Mouse (Mus musculus): ENCODE results near the gene Rnf212b. TPM values are rescaled to one million over a fixed set of nuclear protein-coding genes. Genes with fewer than 3 reads are reported as not detected.

The Rnf212b gene
- total RNA-seq, 1 experiment, result 1.9 TPM

- Histone ChIP-seq H3K4me1 (ENCODE audit: control insufficient read depth in 2 of 2, insufficient read depth in 2 of 2, low read length in 2 of 2, poor library complexity in 1 of 2) (peaks cover 0 to 3% of the 10 kb centered on the region in 2 experiments; a peak in 2 of 4 replicates), H3K9me3 (ENCODE audit: control insufficient read depth, insufficient read depth, low read depth, low read length) (no peaks in the 10 kb centered on the region), H3K27ac (ENCODE audit: insufficient read depth, low read depth, low read length, poor library complexity, severe bottlenecking) (peak overlapping the region; percentile 33; the same call in 1 of the 2 replicates), H3K4me3 (ENCODE audit: insufficient read depth in 1 of 2, low read depth in 1 of 2, low read length in 2 of 2, poor library complexity in 1 of 2, severe bottlenecking in 1 of 2) (peak overlapping the region; percentile 95 to 97), H3K9ac (ENCODE audit: insufficient read depth, low read depth, low read length, poor library complexity, severe bottlenecking) (peak overlapping the region; percentile 93), H3K36me3 (ENCODE audit: control insufficient read depth, insufficient read depth, low read length, poor library complexity, severe bottlenecking) (no peaks in the 10 kb centered on the region)
- TF ChIP-seq MAFK (IDR thresholded peaks at IDR 0.05; ENCODE audit: insufficient read depth, low read depth, low read length) (no peak), ZNF384 (IDR thresholded peaks at IDR 0.05; ENCODE audit: low read depth, low read length) (peak; percentile 67), HCFC1 (IDR thresholded peaks at IDR 0.05; ENCODE audit: borderline replicate concordance, insufficient read depth, low read length) (no peak), ZC3H11A (IDR thresholded peaks at IDR 0.05; ENCODE audit: borderline replicate concordance, low read depth, low read length) (no peak), CHD2 (IDR thresholded peaks at IDR 0.05; ENCODE audit: low read depth, low read length) (no peak)
- in situ Hi-C loops (cut with MboI; ENCODE audit: low sequenced_read_pairs in 2 of 2, unreplicated experiment in 2 of 2), result no loop called here
- DNase-seq (ENCODE audit: low read depth, low spot score), result no peak
Measured at GRCm38 (mm10) chr14:54875844-54876538, 62.0 kb downstream of the Rnf212b start.

GRCm38 (mm10) chr14:54876539-54877047, 62.7 kb downstream of the Rnf212b start:
- DNase-seq (ENCODE audit: low read depth, low spot score), result peak; percentile 86
- in situ Hi-C loops (cut with MboI; ENCODE audit: low sequenced_read_pairs in 2 of 2, unreplicated experiment in 2 of 2), result no loop called here
- Histone ChIP-seq H3K4me1 (ENCODE audit: control insufficient read depth in 2 of 2, insufficient read depth in 2 of 2, low read length in 2 of 2, poor library complexity in 1 of 2) (peaks cover 0 to 3% of the 10 kb centered on the region in 2 experiments; a peak in 2 of 4 replicates), H3K27ac (ENCODE audit: insufficient read depth, low read depth, low read length, poor library complexity, severe bottlenecking) (0 out of 2 replicates have a peak overlapping the region, but pooled peaks have one; percentile 33), H3K9ac (ENCODE audit: insufficient read depth, low read depth, low read length, poor library complexity, severe bottlenecking) (peak overlapping the region; percentile 93), H3K9me3 (ENCODE audit: control insufficient read depth, insufficient read depth, low read depth, low read length) (no peaks in the 10 kb centered on the region), H3K36me3 (ENCODE audit: control insufficient read depth, insufficient read depth, low read length, poor library complexity, severe bottlenecking) (no peaks in the 10 kb centered on the region), H3K4me3 (ENCODE audit: insufficient read depth in 1 of 2, low read depth in 1 of 2, low read length in 2 of 2, poor library complexity in 1 of 2, severe bottlenecking in 1 of 2) (peak overlapping the region; percentile 95 to 97)
- TF ChIP-seq CHD2 (IDR thresholded peaks at IDR 0.05; ENCODE audit: low read depth, low read length) (no peak), MAFK (IDR thresholded peaks at IDR 0.05; ENCODE audit: insufficient read depth, low read depth, low read length) (no peak), ZC3H11A (IDR thresholded peaks at IDR 0.05; ENCODE audit: borderline replicate concordance, low read depth, low read length) (no peak), ZNF384 (IDR thresholded peaks at IDR 0.05; ENCODE audit: low read depth, low read length) (no peak), HCFC1 (IDR thresholded peaks at IDR 0.05; ENCODE audit: borderline replicate concordance, insufficient read depth, low read length) (no peak; the same call in none of the 2 replicates)

- in situ Hi-C loops (cut with MboI; ENCODE audit: low sequenced_read_pairs in 2 of 2, unreplicated experiment in 2 of 2), result no loop called here
- TF ChIP-seq ZNF384 (IDR thresholded peaks at IDR 0.05; ENCODE audit: low read depth, low read length) (no peak), ZC3H11A (IDR thresholded peaks at IDR 0.05; ENCODE audit: borderline replicate concordance, low read depth, low read length) (no peak), HCFC1 (IDR thresholded peaks at IDR 0.05; ENCODE audit: borderline replicate concordance, insufficient read depth, low read length) (no peak), MAFK (IDR thresholded peaks at IDR 0.05; ENCODE audit: insufficient read depth, low read depth, low read length) (no peak), CHD2 (IDR thresholded peaks at IDR 0.05; ENCODE audit: low read depth, low read length) (no peak)
Measured at GRCm38 (mm10) chr14:54877048-54877715, 63.2 kb downstream of the Rnf212b start, which contains the start of gene Ppp1r3e. Gene Ppp1r3e, minus strand, starts transcription at chr14:54877550.

GRCm38 (mm10) chr14:54883154-54884021, 69.4 kb downstream of the Rnf212b start, which contains the start of the genes Bcl2l2 and Gm20521:
Gene Bcl2l2, plus strand, starts transcription at chr14:54883377.
Gene Gm20521, plus strand, starts transcription at chr14:54883441.
- H3K27ac ChIP-seq (ENCODE audit: insufficient read depth, low read depth, low read length, poor library complexity, severe bottlenecking), result peak within 1 kb of the TSS; percentile 52; the same call in 1 of the 2 replicates
- H3K4me3 ChIP-seq (ENCODE audit: insufficient read depth in 1 of 2, low read depth in 1 of 2, low read length in 2 of 2, poor library complexity in 1 of 2, severe bottlenecking in 1 of 2), result peak within 1 kb of the TSS; percentile 78 to 83
- no peaks in the 10 kb centered on the region for H3K36me3 ChIP-seq (ENCODE audit: control insufficient read depth, insufficient read depth, low read length, poor library complexity, severe bottlenecking)
- TF ChIP-seq HCFC1 (IDR thresholded peaks at IDR 0.05; ENCODE audit: borderline replicate concordance, insufficient read depth, low read length) (0 out of 2 replicates have a peak, but pooled peaks have one; percentile 42), MAFK (IDR thresholded peaks at IDR 0.05; ENCODE audit: insufficient read depth, low read depth, low read length) (no peak)
- H3K9me3 ChIP-seq (ENCODE audit: control insufficient read depth, insufficient read depth, low read depth, low read length), result no peaks in the 10 kb centered on the region
- DNase-seq (ENCODE audit: low read depth, low spot score), result peak; percentile 82
- peaks cover 4 to 12% of the 10 kb centered on the region in 2 experiments; a peak in 1 of 4 replicates for H3K4me1 ChIP-seq (ENCODE audit: control insufficient read depth in 2 of 2, insufficient read depth in 2 of 2, low read length in 2 of 2, poor library complexity in 1 of 2)
- in situ Hi-C loops (cut with MboI; ENCODE audit: low sequenced_read_pairs in 2 of 2, unreplicated experiment in 2 of 2), result no loop called here
- H3K9ac ChIP-seq (ENCODE audit: insufficient read depth, low read depth, low read length, poor library complexity, severe bottlenecking), result peak within 1 kb of the TSS; percentile 84

More at GRCm38 (mm10) chr14:54877048-54877715, 63.2 kb downstream of the Rnf212b start, which contains the start of gene Ppp1r3e:
- DNase-seq (ENCODE audit: low read depth, low spot score), result no peak
- Histone ChIP-seq H3K9me3 (ENCODE audit: control insufficient read depth, insufficient read depth, low read depth, low read length) (no peaks in the 10 kb centered on the region), H3K4me3 (ENCODE audit: insufficient read depth in 1 of 2, low read depth in 1 of 2, low read length in 2 of 2, poor library complexity in 1 of 2, severe bottlenecking in 1 of 2) (peak within 1 kb of the TSS; percentile 95 to 97), H3K36me3 (ENCODE audit: control insufficient read depth, insufficient read depth, low read length, poor library complexity, severe bottlenecking) (no peaks in the 10 kb centered on the region), H3K9ac (ENCODE audit: insufficient read depth, low read depth, low read length, poor library complexity, severe bottlenecking) (peak within 1 kb of the TSS; percentile 93), H3K4me1 (ENCODE audit: control insufficient read depth in 2 of 2, insufficient read depth in 2 of 2, low read length in 2 of 2, poor library complexity in 1 of 2) (peaks cover 0 to 3% of the 10 kb centered on the region in 2 experiments; a peak in 2 of 4 replicates), H3K27ac (ENCODE audit: insufficient read depth, low read depth, low read length, poor library complexity, severe bottlenecking) (0 out of 2 replicates have a peak within 1 kb of the TSS, but pooled peaks have one; percentile 33)

Data from ES-E14 (cell line).